ENCODE assay signal across 32 mouse cellular contexts in genomic region chr16:32282608-32283007, GRCm38 (mm10). TPM values are rescaled to one million over a fixed set of nuclear protein-coding genes. Genes with fewer than 3 reads are reported as not detected.
"Had no signal": no experiment of that assay in that cellular context is flagged by ENCODE, and none has a peak within 500 bp of the region (broad histone marks: within the 10 kb centered on the region; RNA-seq: fewer than 3 reads in every experiment).

No protein-coding gene starts in this region.

- H3K4me2 ChIP-seq: heart, embryonic 13.5 days; heart, embryonic 15.5 days; hindbrain, embryonic 13.5 days; kidney, embryonic 15.5 days; limb, embryonic 12.5 days; liver, embryonic 11.5 days had no signal

- H3K9me3 ChIP-seq: heart, embryonic 15.5 days; hindbrain, embryonic 13.5 days; limb, embryonic 10.5 days had no signal

- H3K9ac ChIP-seq: heart, embryonic 13.5 days; heart, embryonic 15.5 days; hindbrain, embryonic 13.5 days; kidney, embryonic 15.5 days; limb, embryonic 12.5 days had no signal

- ATAC-seq: hindbrain, embryonic 16.5 days; intestine, embryonic 16.5 days had no signal

- H3K4me1 ChIP-seq: heart, embryonic 10.5 days had no signal

- H3K4me3 ChIP-seq: heart, embryonic 10.5 days; heart, embryonic 13.5 days; heart, embryonic 15.5 days; hindbrain, embryonic 13.5 days; kidney, embryonic 15.5 days; left cerebral cortex, adult 2 months; limb, embryonic 10.5 days; limb, embryonic 12.5 days had no signal

- H3K27ac ChIP-seq: heart, embryonic 10.5 days; heart, embryonic 13.5 days; heart, embryonic 15.5 days; hindbrain, embryonic 13.5 days; kidney, embryonic 15.5 days; kidney, postnatal 0 days; left cerebral cortex, adult 2 months; limb, embryonic 10.5 days; limb, embryonic 12.5 days; liver, embryonic 13.5 days had no signal

- DNase-seq: gastrocnemius, postnatal 14 days; gastrocnemius, postnatal 36 days; heart, adult 18-20 months; heart, postnatal 14 days; heart, postnatal 36 days; kidney, adult 11 months; kidney, adult 2 months; kidney, adult 9 months; kidney, postnatal 25 days; kidney, postnatal 4 days; layer of hippocampus, adult 9-11 months; liver; liver, embryonic 13.5 days had no signal

- H3K27me3 ChIP-seq: heart, embryonic 13.5 days; heart, embryonic 15.5 days; hindbrain, embryonic 13.5 days; kidney, embryonic 15.5 days; limb, embryonic 12.5 days; liver, embryonic 13.5 days had no signal

RNA-seq across cellular contexts. Expression of gene Smco1, which starts 11.3 kb away (rescaled TPM):
- total RNA-seq: hematopoietic stem cell, adult 5-6 weeks; left cerebral cortex, postnatal 14 days; left cerebral cortex, postnatal 36 days had no signal
- polyA plus RNA-seq: gonadal fat pad, adult 2 months; heart, embryonic 10.5 days; hindbrain, embryonic 11.5 days; hindbrain, embryonic 16.5 days; intestine, embryonic 14.5 days; intestine, embryonic 16.5 days; kidney, embryonic 15.5 days; kidney, postnatal 0 days; limb, embryonic 10.5 days; limb, embryonic 12.5 days; limb, embryonic 14.5 days; liver, embryonic 11.5 days; liver, embryonic 13.5 days had no signal
